Mouse (Mus musculus) erythroblast, embryonic 14.5 days (primary cell): ENCODE results near the gene Ropn1.

Experiments used
- GATA1 ChIP-seq: IDR thresholded peaks from 2 replicates; pipeline ENCODE4 v1.6.1; 2012; ENCODE audit warnings: low read length, inconsistent platforms, mixed read lengths
- TAL1 ChIP-seq: IDR thresholded peaks from 3 replicates; pipeline ENCODE4 v1.6.1; 2012; ENCODE audit warnings: low read length, inconsistent platforms, mixed read lengths

GRCm38 (mm10) chr16:34706019-34706418 is 56.3 kb downstream of the Ropn1 start:
- TF ChIP-seq GATA1: no peak
- no peak for TF ChIP-seq TAL1
